Mouse (Mus musculus) heart, adult 9 months (tissue): ENCODE data around the gene Orai1.
"Not testable (repeated sequence)": the region's sequence is repeated elsewhere in the genome, so short reads cannot be mapped to it uniquely, and the experiment has no call there.

Source experiments
- DNase-seq, 2 experiments: peaks; one replicate each; pipeline ENCODE4 v3.0.0; 2022; ENCODE audit warnings: low spot score in 2 of 2

Orai1 gene

GRCm38 (mm10) chr5:123014753-123015701, at the start of gene Orai1:
Gene Orai1, plus strand, starts transcription at chr5:123015074.
- DNase-seq, result peak; percentile 98 to 99

- no peak for DNase-seq
Measured at GRCm38 (mm10) chr5:122965427-122965826, 49.4 kb upstream of the Orai1 start.

- DNase-seq, result peak in 1 of 2 experiments; percentile 68
Measured at GRCm38 (mm10) chr5:122968322-122968721, 46.6 kb upstream of the Orai1 start.

GRCm38 (mm10) chr5:122970056-122970455, 44.8 kb upstream of the Orai1 start:
- no peak for DNase-seq

GRCm38 (mm10) chr5:122971438-122971837, 43.4 kb upstream of the Orai1 start:
- no peak for DNase-seq

GRCm38 (mm10) chr5:122972116-122972515, 42.8 kb upstream of the Orai1 start:
- no peak for DNase-seq

GRCm38 (mm10) chr5:122974701-122975100, 40.2 kb upstream of the Orai1 start:
- DNase-seq, result not testable (repeated sequence)

GRCm38 (mm10) chr5:122978970-122979369, 35.9 kb upstream of the Orai1 start:
- DNase-seq, result no peak

GRCm38 (mm10) chr5:122984483-122984882, 30.4 kb upstream of the Orai1 start:
- DNase-seq, result no peak

- DNase-seq, result no peak
Measured at GRCm38 (mm10) chr5:122985276-122985675, 29.6 kb upstream of the Orai1 start.

GRCm38 (mm10) chr5:122986091-122986493, 28.8 kb upstream of the Orai1 start:
- DNase-seq, result no peak

- peak in 1 of 2 experiments; percentile 19 for DNase-seq
Measured at GRCm38 (mm10) chr5:122987211-122988020, 27.5 kb upstream of the Orai1 start.

GRCm38 (mm10) chr5:122988021-122988751, 26.7 kb upstream of the Orai1 start:
- DNase-seq, result peak; percentile 31 to 47

- peak; percentile 60 to 64 for DNase-seq
Measured at GRCm38 (mm10) chr5:122989001-122989525, 25.8 kb upstream of the Orai1 start.

GRCm38 (mm10) chr5:122989551-122990330, 25.1 kb upstream of the Orai1 start, which contains the start of gene Kdm2b:
Gene Kdm2b, minus strand, starts transcription at chr5:122989823.
- peak in 1 of 2 experiments; percentile 44 for DNase-seq

- DNase-seq, result no peak
Measured at GRCm38 (mm10) chr5:122990411-122991160, 24.3 kb upstream of the Orai1 start.

- no peak for DNase-seq
Measured at GRCm38 (mm10) chr5:122991350-122992004, 23.4 kb upstream of the Orai1 start.

- no peak for DNase-seq
Measured at GRCm38 (mm10) chr5:122993811-122994210, 21.1 kb upstream of the Orai1 start.

GRCm38 (mm10) chr5:122994303-122994846, 20.5 kb upstream of the Orai1 start:
- peak; percentile 88 to 90 for DNase-seq
